Mouse (Mus musculus): ENCODE results near the gene Itga9.

Gene Itga9

DNA sequence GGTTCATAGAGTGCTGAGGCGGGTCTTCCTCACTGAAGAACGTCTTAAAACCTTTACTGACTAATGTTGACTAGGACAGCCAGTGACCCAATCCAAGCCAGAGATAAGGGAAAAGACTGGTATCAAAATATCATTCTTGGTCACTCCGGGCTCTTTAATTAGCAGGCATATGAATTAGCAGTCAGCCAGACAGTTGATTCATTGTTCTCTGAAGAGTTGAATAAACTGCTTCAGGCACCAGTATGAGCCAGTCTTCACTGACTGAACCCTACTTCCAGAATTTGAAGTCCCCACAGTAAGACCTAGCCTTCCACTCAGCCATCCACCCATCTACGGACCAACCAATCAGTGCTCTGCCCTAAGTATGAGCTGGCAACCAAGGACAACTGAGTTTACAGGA lies 163.9 kb downstream of the Itga9 start:
- no peak for DNase-seq (ENCODE audit: low spot score in 2 of 2)

DNA sequence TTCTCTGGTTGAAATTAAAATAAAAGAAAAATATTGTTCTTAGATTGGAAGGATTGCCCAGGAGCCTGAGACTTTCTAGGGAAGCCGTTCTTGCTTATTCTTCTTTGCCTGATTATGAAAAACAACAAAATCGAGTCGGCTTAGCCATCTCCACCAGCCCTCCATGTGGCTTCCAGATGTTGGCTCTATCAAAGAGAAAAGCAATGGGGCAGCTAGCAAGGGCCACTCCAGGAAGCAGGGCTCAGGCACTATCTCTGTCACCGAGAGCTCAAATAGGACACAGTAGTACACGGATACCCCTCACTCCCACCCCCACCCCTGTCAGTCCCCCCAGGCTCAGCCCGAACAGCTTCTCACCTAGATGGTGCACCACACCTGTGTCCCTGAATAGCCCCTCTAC lies 168.2 kb downstream of the Itga9 start:
- DNase-seq (ENCODE audit: low spot score in 2 of 2) = no peak

DNA sequence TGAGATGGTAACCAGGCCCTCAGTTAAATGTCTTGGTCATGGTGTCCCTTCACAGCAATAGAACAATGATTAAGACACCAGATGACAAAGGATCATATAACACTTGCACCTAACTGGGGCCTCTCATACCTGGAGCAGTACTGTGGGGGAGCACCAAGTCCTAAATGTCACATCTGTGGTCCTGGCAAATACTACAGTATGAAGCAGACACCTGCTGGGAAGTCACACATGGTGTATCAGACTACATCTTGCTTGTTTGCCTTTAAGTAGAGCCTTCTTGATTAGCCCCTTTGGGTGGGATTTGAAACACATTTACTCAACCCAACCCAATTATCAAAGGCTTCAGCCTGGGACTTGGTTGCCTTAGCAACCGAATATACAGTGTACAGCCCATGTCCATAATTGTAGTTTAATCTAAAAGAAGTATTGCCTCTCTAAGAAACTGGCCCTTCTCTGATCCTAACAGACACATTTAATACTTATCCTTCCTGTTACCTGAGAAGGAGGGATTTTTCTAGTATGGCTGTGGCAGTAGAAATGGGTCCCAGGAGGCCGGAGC lies 170.5 kb downstream of the Itga9 start:
- DNase-seq (ENCODE audit: low spot score in 2 of 2) = no peak

DNA sequence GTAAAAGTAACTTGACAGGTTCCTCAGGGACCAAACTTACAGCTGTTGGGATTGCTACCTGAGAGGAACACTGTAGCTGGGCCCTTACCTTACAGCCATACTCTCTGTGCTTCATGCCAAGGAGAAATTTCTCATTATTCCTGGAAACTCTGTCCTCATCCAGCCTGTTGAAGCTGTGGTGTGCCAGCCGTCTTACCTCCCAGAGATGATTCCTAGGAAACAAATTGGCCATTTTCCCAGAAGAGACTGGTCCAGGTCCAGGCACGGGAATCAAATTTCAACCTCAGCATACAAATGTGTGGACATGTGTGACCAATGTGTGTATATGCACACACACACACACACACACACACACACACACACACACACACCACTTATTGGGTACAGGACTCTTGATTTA lies 172.1 kb downstream of the Itga9 start:
- DNase-seq (ENCODE audit: low spot score in 2 of 2) = no peak

DNA sequence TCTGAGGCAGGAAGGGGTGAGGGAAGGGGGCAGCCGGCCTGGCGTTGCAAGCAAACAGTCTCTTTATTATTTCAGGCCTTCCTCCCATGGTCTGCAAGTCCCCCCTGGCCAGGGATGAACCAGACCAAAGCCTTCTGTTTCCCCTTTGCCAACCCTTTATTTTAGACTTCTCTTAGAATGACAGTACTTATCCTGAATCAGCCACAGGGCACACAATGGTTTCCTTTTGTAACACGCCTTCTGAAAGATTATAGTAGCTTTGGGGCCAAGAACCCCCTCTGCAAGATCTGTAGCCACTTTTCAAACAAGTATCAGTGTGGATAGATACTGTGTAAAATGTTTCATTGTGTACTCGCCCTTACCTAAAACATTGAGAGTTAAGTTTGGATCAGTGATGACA lies 178.1 kb downstream of the Itga9 start:
- no peak for DNase-seq (ENCODE audit: low spot score in 2 of 2)

DNA sequence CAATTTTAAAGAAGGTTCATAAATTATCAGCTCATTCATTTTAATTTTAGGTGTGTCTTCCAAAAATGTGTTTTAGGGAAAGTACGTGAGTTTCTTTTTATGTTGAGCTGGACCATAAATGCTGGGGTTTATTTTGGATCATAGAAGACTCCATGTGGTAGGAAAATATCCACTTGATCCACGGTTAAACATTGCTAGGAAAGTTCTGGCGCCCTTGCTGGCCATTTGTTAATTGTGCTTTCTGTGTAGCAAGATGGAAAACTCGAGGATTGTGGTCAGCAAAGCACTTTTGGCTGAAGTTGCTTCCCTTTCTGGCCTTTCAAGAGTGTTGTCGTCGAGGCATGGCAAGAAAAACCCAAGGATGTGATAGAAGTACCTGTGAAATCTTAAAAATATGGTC lies 179.3 kb downstream of the Itga9 start:
- DNase-seq (ENCODE audit: low spot score in 2 of 2) = no peak

DNA sequence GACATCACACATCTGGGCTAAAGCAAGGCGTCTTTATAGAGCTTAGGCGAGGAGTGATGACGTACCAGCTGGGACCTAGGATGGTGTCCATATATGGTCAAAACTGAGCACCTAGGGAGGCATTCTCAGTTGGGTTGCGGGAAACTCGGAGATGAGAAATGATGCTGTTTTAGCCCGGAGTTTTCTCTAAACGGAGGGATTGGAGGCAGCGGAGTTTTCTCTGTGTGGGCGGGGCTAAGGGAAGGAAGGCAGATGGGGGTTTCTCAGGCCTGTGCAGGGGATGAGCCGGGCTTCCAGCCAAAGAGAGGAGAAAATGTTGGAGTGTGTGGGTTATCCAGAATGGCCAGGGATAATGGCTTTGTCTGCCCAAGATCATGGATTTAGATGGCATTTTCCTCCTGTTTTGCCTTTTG lies 182.4 kb downstream of the Itga9 start:
- no peak for DNase-seq (ENCODE audit: low spot score in 2 of 2)

DNA sequence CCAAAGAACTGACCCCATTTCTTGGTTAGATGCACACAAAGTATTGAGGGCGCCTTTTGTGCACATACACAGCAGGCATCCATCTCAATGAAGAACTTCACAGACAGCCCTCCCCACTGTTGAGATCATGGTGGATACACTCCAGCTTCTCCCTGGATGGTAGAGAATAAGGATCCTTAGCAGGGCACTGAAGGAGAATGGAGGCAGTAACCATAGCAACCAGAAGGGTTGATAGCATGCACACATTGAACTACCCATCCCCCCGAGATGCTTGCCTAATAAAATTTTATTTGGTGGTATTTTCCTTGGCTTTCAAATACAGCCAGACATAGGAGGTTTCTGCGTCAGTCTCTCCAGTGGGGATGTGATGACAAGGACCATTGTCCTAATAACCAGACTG lies 184.7 kb downstream of the Itga9 start:
- no peak for DNase-seq (ENCODE audit: low spot score in 2 of 2)

DNA sequence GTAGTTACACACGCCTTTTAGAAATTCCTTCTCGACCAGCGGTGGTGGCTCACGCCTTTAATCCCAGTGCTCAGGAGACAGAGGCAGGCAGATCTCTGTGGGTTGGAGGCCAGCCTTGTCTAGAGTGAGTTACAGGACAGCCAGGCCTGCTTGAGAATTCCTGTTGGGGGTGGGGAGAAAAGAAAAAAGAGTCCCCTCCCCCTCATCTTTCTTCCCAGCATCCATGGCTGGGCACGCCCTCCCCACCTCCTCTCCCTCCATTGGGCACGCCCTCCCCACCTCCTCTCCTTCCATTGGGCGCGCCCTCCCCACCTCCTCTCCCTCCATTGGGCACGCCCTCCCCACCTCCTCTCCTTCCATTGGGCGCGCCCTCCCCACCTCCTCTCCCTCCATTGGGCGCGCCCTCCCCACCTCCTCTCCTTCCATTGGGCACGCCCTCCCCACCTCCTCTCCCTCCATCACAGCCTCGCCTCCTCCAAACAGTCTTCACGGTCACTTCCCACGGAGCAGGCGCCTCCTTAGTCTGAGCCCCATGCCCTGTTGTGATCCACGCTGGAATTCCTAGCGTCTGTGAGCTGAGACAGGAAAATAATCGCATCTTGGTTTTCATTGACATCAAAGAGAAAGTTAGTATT lies 186.8 kb downstream of the Itga9 start:
- no peak for DNase-seq (ENCODE audit: low spot score in 2 of 2)

DNA sequence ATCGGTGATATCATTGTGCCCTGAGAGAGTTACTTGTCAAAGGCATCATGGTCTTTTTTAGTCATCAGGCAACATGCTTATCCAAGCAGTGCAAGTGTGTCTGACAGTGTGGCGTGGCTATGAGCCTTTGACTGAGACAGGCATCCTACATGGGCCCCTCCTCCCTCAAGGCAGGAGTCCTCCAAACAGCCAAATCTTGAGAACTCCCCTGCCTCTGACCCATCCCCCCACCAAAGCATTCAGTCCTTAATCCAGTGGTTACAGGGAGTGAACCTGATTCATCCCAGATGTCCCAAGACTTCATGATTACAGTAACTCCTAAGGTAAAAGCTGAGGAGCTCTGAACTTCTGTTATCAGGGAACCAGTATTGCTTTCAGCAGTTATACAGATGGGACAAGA lies 188.2 kb downstream of the Itga9 start:
- DNase-seq (ENCODE audit: low spot score in 2 of 2) = no peak

DNA sequence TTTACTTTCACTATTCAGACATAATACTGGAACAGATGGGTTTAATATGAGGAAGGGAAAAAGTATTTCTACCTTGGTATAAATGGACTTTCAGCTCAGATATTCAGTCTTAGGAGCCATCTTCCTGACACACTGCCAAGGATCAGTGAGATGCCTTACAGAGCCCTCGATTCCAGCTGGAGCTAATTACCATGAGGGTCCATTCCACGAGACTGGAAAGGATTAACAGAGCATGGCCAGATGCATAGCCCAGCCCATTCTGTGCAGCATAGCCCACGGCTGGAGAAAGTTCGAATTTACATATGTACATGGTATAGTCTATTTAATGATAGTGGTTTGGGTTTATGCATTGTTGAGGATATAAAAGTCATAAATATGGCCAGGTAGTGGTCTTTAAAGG lies 188.8 kb downstream of the Itga9 start:
- DNase-seq (ENCODE audit: low spot score in 2 of 2) = no peak

DNA sequence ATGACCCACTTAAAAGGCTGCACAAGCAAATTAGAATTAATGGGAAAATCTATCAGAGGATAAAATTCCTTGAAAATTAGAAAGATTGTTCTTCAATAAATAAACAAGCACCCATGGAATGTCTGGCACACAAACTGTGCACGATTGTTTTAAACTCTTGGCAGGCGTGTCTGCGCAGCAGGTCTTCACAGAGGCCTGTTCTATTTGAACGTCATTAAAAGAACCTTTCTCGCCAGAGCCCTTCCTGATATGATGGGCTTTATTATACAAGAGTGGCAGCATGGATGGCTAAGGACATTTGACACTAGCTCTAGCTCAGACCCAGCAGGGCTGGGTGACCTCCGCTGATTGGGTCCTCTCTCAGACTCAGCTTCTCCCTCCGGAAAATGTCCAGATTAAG lies 192.6 kb downstream of the Itga9 start:
- no peak for DNase-seq (ENCODE audit: low spot score in 2 of 2)

DNA sequence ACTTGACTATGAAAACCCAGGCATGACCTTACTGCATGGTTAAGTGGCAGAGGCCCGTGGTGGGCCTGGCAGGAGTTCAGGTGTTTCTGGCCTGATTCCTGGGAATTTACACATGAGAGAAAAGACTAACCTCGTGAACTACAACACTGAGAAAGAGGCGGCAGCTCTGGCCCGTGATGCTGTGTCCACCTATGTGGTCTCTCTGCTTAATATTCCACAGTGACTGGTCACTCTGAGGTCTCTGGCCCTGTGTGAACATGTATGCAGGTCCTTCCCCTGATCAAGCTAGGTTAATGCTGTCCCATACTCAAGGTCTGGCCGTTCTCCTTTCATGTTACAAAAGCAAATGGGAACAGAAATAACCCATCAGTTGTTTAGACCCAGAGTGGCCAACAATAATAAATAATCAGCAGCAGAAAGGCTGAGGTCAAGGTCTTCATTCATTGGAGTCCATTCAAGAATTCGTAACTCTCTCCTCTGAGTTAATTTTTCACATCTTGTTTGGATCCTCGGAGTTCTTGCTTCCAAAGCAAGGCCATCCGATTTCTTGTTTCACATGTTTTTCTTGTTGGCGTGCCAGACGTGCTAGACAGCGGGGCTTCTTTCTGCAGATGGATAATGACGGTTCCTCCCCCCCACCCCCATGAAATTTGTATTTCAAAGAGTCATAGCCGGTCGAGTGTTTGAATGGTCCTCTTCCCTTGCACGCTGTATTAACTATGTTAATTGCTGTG lies 194.9 kb downstream of the Itga9 start:
- DNase-seq (ENCODE audit: low spot score in 2 of 2) = no peak

DNA sequence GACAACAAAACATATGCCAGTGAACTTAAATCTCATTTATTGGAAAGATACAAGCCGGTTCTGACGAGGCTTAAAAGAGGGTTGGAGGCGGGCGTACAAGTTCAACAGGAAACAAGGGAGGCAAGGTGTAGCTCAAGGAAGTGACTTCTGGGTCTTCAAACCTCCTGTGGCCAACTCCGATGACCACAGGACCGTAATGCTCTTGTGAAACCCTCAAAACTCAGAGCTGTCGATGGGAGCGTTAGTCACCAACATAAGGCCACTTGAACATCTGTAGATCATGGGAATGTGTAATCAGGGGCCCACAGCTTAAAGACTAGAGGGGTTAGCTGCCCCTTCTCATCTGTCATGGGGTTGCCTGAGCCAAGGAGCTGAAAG lies 195.4 kb downstream of the Itga9 start:
- no peak for DNase-seq (ENCODE audit: low spot score in 2 of 2)

DNA sequence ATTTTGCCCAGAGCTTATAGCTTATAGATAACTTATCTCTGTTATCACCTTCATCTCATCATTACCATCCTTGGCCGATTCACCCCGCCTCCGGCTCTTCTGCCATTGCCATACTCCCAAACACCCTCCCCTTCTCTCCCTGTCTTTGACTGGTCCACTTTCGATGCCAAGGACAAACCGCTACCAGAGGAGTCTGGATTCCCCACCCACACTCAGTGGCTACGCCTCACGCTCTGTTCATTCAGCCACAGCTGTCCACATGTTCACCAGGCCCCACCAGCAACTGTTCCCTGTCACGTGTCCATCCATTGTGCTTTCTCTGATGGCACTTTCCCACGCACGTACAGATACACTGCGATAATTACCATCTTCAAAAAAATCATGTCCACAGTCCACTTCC lies 195.9 kb downstream of the Itga9 start:
- DNase-seq (ENCODE audit: low spot score in 2 of 2) = no peak

DNA sequence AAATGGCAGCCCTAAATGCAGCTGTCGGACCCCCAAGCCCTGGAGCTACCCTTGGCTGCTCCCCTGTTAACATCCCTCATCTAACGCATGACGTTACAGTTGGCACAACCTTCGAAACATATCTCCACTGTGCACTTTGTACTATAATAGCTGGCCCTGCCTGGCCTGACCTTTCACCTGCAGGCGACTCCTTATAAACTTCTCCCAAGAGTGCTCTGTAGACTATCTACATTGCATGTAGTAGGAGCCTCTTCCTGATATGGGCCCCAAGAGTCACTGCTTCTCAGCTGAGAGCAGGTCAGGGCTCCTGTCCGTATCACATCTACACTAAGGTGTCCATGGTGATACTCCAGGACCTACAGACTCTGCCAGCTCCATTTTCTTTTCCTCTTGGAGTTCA lies 199.2 kb downstream of the Itga9 start:
- no peak for DNase-seq (ENCODE audit: low spot score in 2 of 2)

DNA sequence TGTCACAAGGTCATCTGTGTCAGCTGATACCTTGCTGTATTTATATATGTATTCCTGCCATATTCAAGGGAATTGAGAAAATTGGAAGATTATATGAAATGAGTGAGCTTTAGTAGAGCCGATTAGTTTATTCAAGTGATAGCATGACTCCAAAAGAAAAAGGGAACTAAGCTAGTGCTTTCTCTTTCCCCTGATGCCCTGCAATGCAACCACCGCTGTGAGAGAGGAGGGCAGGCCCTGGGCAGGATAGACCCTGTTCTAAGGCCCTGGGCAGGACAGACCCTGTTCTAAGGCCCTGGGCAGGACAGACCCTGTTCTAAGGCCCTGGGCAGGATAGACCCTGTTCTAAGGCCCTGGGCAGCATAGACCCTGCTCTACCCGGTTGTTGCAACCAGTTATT lies 201.2 kb downstream of the Itga9 start:
- no peak for DNase-seq (ENCODE audit: low spot score in 2 of 2)

DNA sequence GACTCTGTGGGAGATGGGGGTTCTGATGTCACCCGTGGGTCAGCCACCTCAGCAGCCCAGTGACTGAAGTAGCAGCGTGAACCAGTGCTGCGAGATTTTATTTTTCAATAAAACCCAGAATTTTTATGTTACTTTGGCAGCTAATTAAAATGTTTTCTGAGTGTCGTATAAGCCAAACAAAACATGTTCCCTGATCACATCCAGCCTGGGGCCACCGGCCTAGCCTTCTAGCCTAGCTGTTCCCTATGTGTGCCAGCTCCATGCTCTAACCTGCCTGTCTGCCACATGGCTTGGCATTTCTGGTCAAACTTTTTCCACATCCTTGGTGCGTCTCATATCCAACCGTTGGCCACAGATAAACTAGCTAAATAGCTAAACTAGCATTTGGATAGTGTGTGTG lies 205.7 kb downstream of the Itga9 start:
- DNase-seq (ENCODE audit: low spot score in 2 of 2) = no peak

DNA sequence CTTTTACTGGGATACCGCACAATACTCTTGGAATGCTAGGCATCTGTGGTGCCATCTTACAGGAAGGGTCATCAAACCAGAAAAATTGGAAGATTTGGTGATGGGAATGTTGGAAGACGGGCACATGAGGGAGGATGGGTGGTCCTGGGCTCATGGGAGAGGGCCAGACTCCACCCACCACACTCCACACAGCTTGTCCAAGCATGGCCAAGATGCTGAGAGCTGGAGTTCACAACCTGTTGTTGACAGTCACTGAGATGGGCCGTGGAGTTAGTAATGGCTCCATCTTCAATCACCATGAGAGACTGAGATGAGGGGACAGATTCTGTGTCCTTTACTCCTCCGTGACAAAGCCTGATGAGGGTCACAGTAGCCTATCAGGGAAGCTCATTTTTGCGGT lies 207.0 kb downstream of the Itga9 start:
- DNase-seq (ENCODE audit: low spot score in 2 of 2) = no peak

DNA sequence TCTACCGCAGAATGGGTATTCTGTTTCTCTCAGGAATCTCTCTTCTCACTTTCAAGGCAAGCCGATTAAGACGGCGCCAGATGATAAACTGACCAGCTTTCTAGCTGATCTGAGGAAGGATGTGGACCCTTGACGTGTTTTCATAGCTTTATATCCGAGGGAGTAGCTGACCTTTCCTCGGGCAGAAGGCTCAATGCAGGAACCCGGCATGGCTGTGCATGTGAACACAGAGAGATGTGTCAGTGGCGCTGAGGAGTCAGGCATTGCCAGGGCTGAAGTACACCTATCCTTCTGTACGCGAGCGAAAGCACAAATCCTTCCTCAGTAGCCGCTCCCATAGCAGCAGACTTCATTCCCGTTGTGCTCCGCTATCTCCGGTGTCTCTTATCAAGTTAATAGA lies 207.6 kb downstream of the Itga9 start:
- no peak for DNase-seq (ENCODE audit: low spot score in 2 of 2)

DNA sequence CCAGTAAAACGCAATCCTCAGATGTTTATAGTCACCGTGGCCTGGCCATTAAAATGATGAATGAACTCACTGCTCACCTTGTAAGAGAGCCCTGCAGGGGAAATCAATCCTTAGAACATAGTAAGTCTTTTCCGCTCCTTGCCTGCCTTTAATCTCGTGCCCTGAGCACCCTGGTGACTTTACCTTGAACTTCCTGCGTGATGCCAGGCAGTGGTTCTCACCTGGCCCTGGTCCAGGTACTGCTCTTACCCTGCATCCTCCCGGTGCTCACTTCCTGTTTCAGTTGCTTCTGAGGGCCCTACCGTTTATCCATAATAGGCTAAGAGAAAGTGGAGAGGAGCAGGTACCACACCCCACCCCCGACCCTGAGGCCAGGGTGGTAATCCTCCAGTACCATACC lies 208.0 kb downstream of the Itga9 start:
- DNase-seq (ENCODE audit: low spot score in 2 of 2) = no peak

DNA sequence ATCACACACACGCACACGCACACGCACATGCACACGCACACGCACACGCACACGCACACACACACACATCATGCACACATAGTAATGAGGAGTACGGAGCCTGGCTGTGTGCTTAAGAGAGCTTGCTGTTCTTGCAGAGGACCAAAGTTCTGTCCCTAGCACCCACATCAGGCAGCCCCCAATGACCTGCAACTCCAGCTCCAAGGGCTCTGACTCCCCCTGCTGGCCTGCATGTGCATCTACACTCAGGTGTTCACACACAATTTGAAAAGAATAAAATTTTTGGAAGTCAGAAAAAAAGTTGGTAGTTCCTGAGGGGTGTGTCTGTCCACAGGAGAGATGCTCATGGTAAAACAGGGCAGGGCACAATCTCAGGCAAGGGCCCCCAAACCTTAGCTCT lies 209.1 kb downstream of the Itga9 start:
- no peak for DNase-seq (ENCODE audit: low spot score in 2 of 2)

DNA sequence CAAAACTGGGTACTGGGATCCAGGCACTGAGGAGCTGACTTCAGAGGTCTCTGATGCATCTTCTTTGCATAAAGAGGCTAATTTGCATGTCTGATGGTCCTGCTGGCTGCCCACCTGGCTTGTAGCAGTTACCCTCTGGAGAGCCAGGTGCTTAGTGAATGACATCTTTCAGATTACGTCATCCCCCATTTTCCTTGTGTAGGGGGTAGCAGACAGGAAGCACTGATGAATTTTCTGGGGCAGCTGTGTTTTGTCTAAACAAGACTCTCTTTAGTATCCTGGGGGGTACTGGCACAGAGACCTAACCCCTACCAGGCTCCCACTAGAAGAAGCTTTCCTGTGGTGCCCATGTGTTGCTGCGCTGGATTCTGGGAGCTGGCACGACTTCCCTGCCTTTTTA lies 212.0 kb downstream of the Itga9 start:
- no peak for DNase-seq (ENCODE audit: low spot score in 2 of 2)
